Mouse (Mus musculus) mature B cell (primary cell): ENCODE measurements around the gene Sema6d.

ENCODE experiments used
- in situ Hi-C: fragments of 300-500 bp; cut with MboI; formaldehyde crosslinking; loops from 2 replicates; pipeline ENCODE4 v1.14.3; 2019

The Sema6d gene

GRCm38 (mm10) chr2:124089813-124090230, at the start of gene Sema6d:
TSS of gene Sema6d (plus strand) at chr2:124089969.
- in situ Hi-C loops = no loop called here

- in situ Hi-C loops = no loop called here
These were observed 29.9 kb upstream of the Sema6d start for GRCm38 (mm10) chr2:124059910-124060309.

GRCm38 (mm10) chr2:124068380-124068779, 21.4 kb upstream of the Sema6d start:
- in situ Hi-C loops = no loop called here

GRCm38 (mm10) chr2:124070664-124071063, 19.1 kb upstream of the Sema6d start:
- in situ Hi-C loops = no loop called here

- in situ Hi-C loops = no loop called here
These were observed 18.4 kb upstream of the Sema6d start for GRCm38 (mm10) chr2:124071380-124071779.

GRCm38 (mm10) chr2:124090231-124091141, 717 bp downstream of the Sema6d start:
- in situ Hi-C loops = no loop called here

GRCm38 (mm10) chr2:124099697-124100096, 9.9 kb downstream of the Sema6d start:
- in situ Hi-C loops = no loop called here

- in situ Hi-C loops = no loop called here
These were observed 10.9 kb downstream of the Sema6d start for GRCm38 (mm10) chr2:124100486-124101200.

GRCm38 (mm10) chr2:124101201-124101517, 11.4 kb downstream of the Sema6d start:
- in situ Hi-C loops = no loop called here

- in situ Hi-C loops = no loop called here
These were observed 11.8 kb downstream of the Sema6d start for GRCm38 (mm10) chr2:124101580-124101979.

GRCm38 (mm10) chr2:124103277-124103676, 13.5 kb downstream of the Sema6d start:
- in situ Hi-C loops = no loop called here

GRCm38 (mm10) chr2:124118469-124119243, 28.9 kb downstream of the Sema6d start:
- in situ Hi-C loops = no loop called here

- in situ Hi-C loops = no loop called here
These were observed 30.6 kb downstream of the Sema6d start for GRCm38 (mm10) chr2:124120355-124120754.

GRCm38 (mm10) chr2:124121539-124121938, 31.8 kb downstream of the Sema6d start:
- in situ Hi-C loops = no loop called here

GRCm38 (mm10) chr2:124125504-124125903, 35.7 kb downstream of the Sema6d start:
- in situ Hi-C loops = no loop called here

- in situ Hi-C loops = no loop called here
These were observed 37.1 kb downstream of the Sema6d start for GRCm38 (mm10) chr2:124126853-124127252.

GRCm38 (mm10) chr2:124130876-124131275, 41.1 kb downstream of the Sema6d start:
- in situ Hi-C loops = no loop called here

- in situ Hi-C loops = no loop called here
These were observed 51.8 kb downstream of the Sema6d start for GRCm38 (mm10) chr2:124141510-124142044.

- in situ Hi-C loops = no loop called here
These were observed 55.8 kb downstream of the Sema6d start for GRCm38 (mm10) chr2:124145528-124145927.

- in situ Hi-C loops = no loop called here
These were observed 68.4 kb downstream of the Sema6d start for GRCm38 (mm10) chr2:124158158-124158557.

- in situ Hi-C loops = no loop called here
These were observed 72.3 kb downstream of the Sema6d start for GRCm38 (mm10) chr2:124162001-124162599.

- in situ Hi-C loops = no loop called here
These were observed 78.6 kb downstream of the Sema6d start for GRCm38 (mm10) chr2:124168411-124168810.
